Mouse (Mus musculus) intestine, embryonic 16.5 days (tissue): ENCODE data around the gene Angptl2. TPM values are rescaled to one million over a fixed set of nuclear protein-coding genes. Genes with fewer than 3 reads are reported as not detected.
A peak's percentile ranks its signal among the peaks of the same experiment; 100 is the strongest.
"Not testable (repeated sequence)": the region's sequence is repeated elsewhere in the genome, so short reads cannot be mapped to it uniquely, and the experiment has no call there.

Source experiments
- ATAC-seq: fragments of 200-750 bp; cut with Nextera tagmentation; 2 replicates; pipeline ENCODE4 v1.8.0; 2017; ENCODE audit warnings: moderate TSS enrichment, moderate library complexity
- H3K27ac ChIP-seq: fragments of 300-500 bp; sonication (generic); 2 replicates; pipeline ENCODE4 v1.5.1; 2014; ENCODE audit warnings: mild to moderate bottlenecking, low read length
- H3K27me3 ChIP-seq: fragments of 300-500 bp; sonication (generic); replicated peaks from 2 replicates; pipeline ENCODE4 v1.6.1; 2014; ENCODE audit warnings: low read length, control low read depth, mixed read lengths; ENCODE audit not compliant: control insufficient read depth, insufficient read depth
- H3K36me3 ChIP-seq: fragments of 300-500 bp; sonication (generic); 2 replicates; pipeline ENCODE4 v1.6.1; 2014; ENCODE audit warnings: low read length, control low read depth; ENCODE audit not compliant: control insufficient read depth, insufficient read depth
- H3K4me1 ChIP-seq: fragments of 300-500 bp; sonication (generic); 2 replicates; pipeline ENCODE4 v1.6.1; 2014; ENCODE audit warnings: low read length, control low read depth, mixed read lengths; ENCODE audit not compliant: control insufficient read depth, insufficient read depth
- H3K4me2 ChIP-seq: fragments of 300-500 bp; sonication (generic); 2 replicates; pipeline ENCODE4 v1.6.1; 2014; ENCODE audit warnings: low read depth, low read length, control low read depth
- H3K4me3 ChIP-seq: fragments of 300-500 bp; sonication (generic); 2 replicates; pipeline ENCODE4 v1.5.1; 2014; ENCODE audit warnings: mild to moderate bottlenecking, low read length
- H3K9ac ChIP-seq: fragments of 300-500 bp; sonication (generic); 2 replicates; pipeline ENCODE4 v1.6.1; 2014; ENCODE audit warnings: low read depth, low read length
- H3K9me3 ChIP-seq: fragments of 300-500 bp; sonication (generic); 2 replicates; pipeline ENCODE4 v1.6.1; 2016; ENCODE audit warnings: low read length, control low read depth; ENCODE audit not compliant: control insufficient read depth
- WGBS: fragments of 180-500 bp; shearing (Covaris S2); extraction: QIAGEN DNeasy Blood & Tissue Kit; methylation state at CpG from one replicate; pipeline ENCODE4 v1.1.7; 2014; 5-methylcytosine and 5-hydroxymethylcytosine counted together
- polyA plus RNA-seq: library from polyadenylated mRNA; unstranded; fragments of >200 nt; fragmentation: Nextera tagmentation; extraction: Ambion mirVana; gene quantifications from 2 replicates; pipeline ENCODE4 v1.2.1, GENCODE M21; 2015

The Angptl2 gene
- polyA plus RNA-seq, 1 experiment from 2014 or later: 41.6 TPM

GRCm38 (mm10) chr2:33211263-33211662 is 4.6 kb upstream of the Angptl2 start:
- H3K4me2 ChIP-seq, H3K4me3 ChIP-seq: not testable (repeated sequence)
- 85% methylated on average over 11 of the region's 11 CpGs for WGBS

DNA sequence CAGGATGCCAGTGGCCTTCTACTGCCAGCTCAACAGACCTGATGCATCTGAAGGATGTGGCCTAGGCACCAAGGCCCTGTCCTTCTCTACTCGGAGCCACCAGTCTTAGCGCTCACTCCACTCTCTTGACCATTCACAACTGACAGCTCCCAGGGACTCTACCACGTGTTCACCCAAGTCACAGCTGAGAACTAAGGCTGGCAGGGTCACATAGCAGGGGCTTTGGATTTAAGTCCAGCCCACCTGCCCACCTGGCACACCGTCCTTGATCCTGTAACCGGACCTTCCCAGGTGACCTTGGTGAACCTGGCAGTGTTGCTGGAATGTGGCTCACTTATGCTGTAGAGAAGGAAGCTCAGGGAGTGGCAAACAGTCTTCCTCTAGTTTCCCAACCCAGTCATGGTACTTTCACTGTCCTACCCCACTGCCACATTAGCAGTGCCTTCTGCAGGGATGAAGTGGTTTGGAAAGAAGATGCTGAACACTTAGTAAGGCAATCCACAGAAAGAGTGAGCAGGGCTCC is 631 bp upstream of the Angptl2 start:
- peaks cover 45% of the 10 kb centered on the region for H3K4me1 ChIP-seq
- ATAC-seq: no peak
- H3K9me3 ChIP-seq: no peaks in the 10 kb centered on the region
- no peaks in the 10 kb centered on the region for H3K27me3 ChIP-seq
- H3K9ac ChIP-seq: peak overlapping the region; percentile 74
- WGBS: 60% methylated on average over 5 of the region's 5 CpGs
- peak overlapping the region; percentile 74 for H3K4me2 ChIP-seq
- H3K27ac ChIP-seq: peak overlapping the region; percentile 92
- peak overlapping the region; percentile 57 for H3K4me3 ChIP-seq
- no peaks in the 10 kb centered on the region for H3K36me3 ChIP-seq

More at GRCm38 (mm10) chr2:33211263-33211662, 4.6 kb upstream of the Angptl2 start:
- H3K9ac ChIP-seq, H3K36me3 ChIP-seq, ATAC-seq, H3K9me3 ChIP-seq, H3K27me3 ChIP-seq, H3K27ac ChIP-seq: not testable (repeated sequence)
- peaks cover 19% of the 10 kb centered on the region for H3K4me1 ChIP-seq

GRCm38 (mm10) chr2:33216645-33217424 is 966 bp downstream of the Angptl2 start:
- peak overlapping the region; percentile 74 for H3K9ac ChIP-seq
- peak overlapping the region; percentile 92 for H3K27ac ChIP-seq
- peak overlapping the region; percentile 74 for H3K4me2 ChIP-seq
- H3K9me3 ChIP-seq: no peaks in the 10 kb centered on the region
- no peaks in the 10 kb centered on the region for H3K27me3 ChIP-seq
- WGBS: 18% methylated on average over 18 of the region's 18 CpGs
- H3K36me3 ChIP-seq: no peaks in the 10 kb centered on the region
- H3K4me1 ChIP-seq: peaks cover 45% of the 10 kb centered on the region
- 0 out of 2 replicates have a peak, but pooled peaks have one; percentile 2 for ATAC-seq
- H3K4me3 ChIP-seq: peak overlapping the region; percentile 57

GRCm38 (mm10) chr2:33217425-33217794 is 1.5 kb downstream of the Angptl2 start:
- Histone ChIP-seq H3K9me3 (no peaks in the 10 kb centered on the region), H3K27ac (peak overlapping the region; percentile 92; the same call in 1 of the 2 replicates), H3K9ac (peak overlapping the region; percentile 74), H3K36me3 (no peaks in the 10 kb centered on the region), H3K27me3 (no peaks in the 10 kb centered on the region), H3K4me2 (peak overlapping the region; percentile 74), H3K4me1 (peaks cover 45% of the 10 kb centered on the region), H3K4me3 (peak overlapping the region; percentile 57)
- ATAC-seq: no peak
- WGBS: 55% methylated on average over 3 of the region's 3 CpGs

DNA sequence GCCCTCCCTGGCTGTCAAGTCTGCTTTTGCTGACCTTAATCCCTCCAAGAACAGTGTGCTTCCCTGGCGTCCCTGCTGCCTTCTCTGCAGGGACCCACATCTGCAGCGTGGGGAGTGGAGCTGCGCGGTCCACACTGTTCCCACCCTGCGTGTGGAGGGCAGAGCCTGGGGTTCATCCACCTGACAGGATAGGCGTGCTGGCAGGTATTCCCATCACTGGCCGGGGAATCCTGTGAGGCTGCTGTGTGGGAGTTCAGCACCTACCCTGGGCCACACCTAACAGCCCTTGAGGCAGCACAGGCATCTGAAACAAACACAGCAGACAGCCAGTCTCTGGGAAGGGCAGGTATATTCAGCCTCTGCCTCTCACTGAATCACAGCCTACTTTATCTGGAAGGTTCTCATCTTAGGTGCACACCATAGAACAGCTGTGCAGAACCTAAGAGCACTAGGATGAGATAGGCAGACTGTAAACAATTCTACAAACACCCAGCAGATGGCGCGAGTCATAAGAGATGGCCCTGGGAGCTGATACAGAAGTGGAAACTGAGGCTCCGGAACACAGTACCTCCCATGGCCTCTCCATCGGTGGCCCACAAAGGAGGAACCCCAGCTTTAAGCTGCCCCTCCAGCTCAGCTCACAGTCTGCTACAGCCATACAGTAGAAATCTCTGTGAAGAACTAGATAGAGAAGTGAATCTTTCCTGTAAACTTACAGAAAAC is 3.2 kb downstream of the Angptl2 start:
- H3K9me3 ChIP-seq: no peaks in the 10 kb centered on the region
- H3K4me3 ChIP-seq: peak overlapping the region; percentile 16; the same call in 1 of the 2 replicates
- peak overlapping the region; percentile 33 for H3K4me2 ChIP-seq
- ATAC-seq: no peak
- no peak overlapping the region; the same call in 1 of the 2 replicates for H3K27ac ChIP-seq
- no peaks in the 10 kb centered on the region for H3K27me3 ChIP-seq
- 67% methylated on average over 11 of the region's 11 CpGs for WGBS
- H3K4me1 ChIP-seq: peaks cover 45% of the 10 kb centered on the region
- peak overlapping the region; percentile 54 for H3K9ac ChIP-seq
- no peaks in the 10 kb centered on the region for H3K36me3 ChIP-seq

- no peak for ATAC-seq
- Histone ChIP-seq H3K4me2 (peak overlapping the region; percentile 33), H3K4me3 (no peak overlapping the region), H3K9me3 (no peaks in the 10 kb centered on the region), H3K9ac (no peak overlapping the region; the same call in 1 of the 2 replicates), H3K36me3 (no peaks in the 10 kb centered on the region), H3K27ac (no peak overlapping the region; the same call in 1 of the 2 replicates), H3K4me1 (peaks cover 45% of the 10 kb centered on the region), H3K27me3 (no peaks in the 10 kb centered on the region)
- 58% methylated on average over 4 of the region's 4 CpGs for WGBS
Measured at GRCm38 (mm10) chr2:33219637-33220036, 3.8 kb downstream of the Angptl2 start.

GRCm38 (mm10) chr2:33220246-33220645 is 4.4 kb downstream of the Angptl2 start:
- H3K4me3 ChIP-seq: no peak overlapping the region
- H3K27me3 ChIP-seq: no peaks in the 10 kb centered on the region
- H3K9me3 ChIP-seq: no peaks in the 10 kb centered on the region
- no peak overlapping the region for H3K9ac ChIP-seq
- H3K27ac ChIP-seq: no peak overlapping the region
- no peak for ATAC-seq
- no peak overlapping the region for H3K4me2 ChIP-seq
- 76% methylated on average over 6 of the region's 6 CpGs for WGBS
- H3K4me1 ChIP-seq: peaks cover 42% of the 10 kb centered on the region
- no peaks in the 10 kb centered on the region for H3K36me3 ChIP-seq

GRCm38 (mm10) chr2:33220674-33221338 is 4.9 kb downstream of the Angptl2 start:
- Histone ChIP-seq H3K4me3 (no peak overlapping the region), H3K9ac (no peak overlapping the region), H3K9me3 (no peaks in the 10 kb centered on the region), H3K4me2 (no peak overlapping the region), H3K27ac (no peak overlapping the region), H3K36me3 (no peaks in the 10 kb centered on the region), H3K4me1 (peaks cover 37% of the 10 kb centered on the region), H3K27me3 (no peaks in the 10 kb centered on the region)
- 90% methylated on average over 10 of the region's 10 CpGs for WGBS
- no peak for ATAC-seq
